Mouse (Mus musculus) testis, postnatal 10 days (tissue): ENCODE data around the gene Thra.

Experiments
- DNase-seq: peaks from one replicate; pipeline ENCODE4 v3.0.0; 2021; ENCODE audit warnings: low spot score

The Thra gene

GRCm38 (mm10) chr11:98796515-98797216, 56.2 kb downstream of the Thra start:
- peak; percentile 82 for DNase-seq

GRCm38 (mm10) chr11:98797306-98797705, 56.9 kb downstream of the Thra start:
- DNase-seq: no peak

- DNase-seq: no peak
Observed at GRCm38 (mm10) chr11:98797909-98798308, 57.5 kb downstream of the Thra start.

- no peak for DNase-seq
Observed at GRCm38 (mm10) chr11:98804605-98805004, 64.2 kb downstream of the Thra start, which contains the start of gene Casc3. TSS of gene Casc3 (plus strand) at chr11:98804905.

GRCm38 (mm10) chr11:98808417-98808816, 68.0 kb downstream of the Thra start:
- DNase-seq: no peak

- peak; percentile 98 for DNase-seq
Observed at GRCm38 (mm10) chr11:98809457-98810290, 69.2 kb downstream of the Thra start.

- DNase-seq: no peak
Observed at GRCm38 (mm10) chr11:98810686-98811085, 70.2 kb downstream of the Thra start.

- no peak for DNase-seq
Observed at GRCm38 (mm10) chr11:98816706-98817239, 76.3 kb downstream of the Thra start.
